Mouse (Mus musculus): ENCODE measurements around the gene Tom1l2.

Tom1l2 gene

DNA sequence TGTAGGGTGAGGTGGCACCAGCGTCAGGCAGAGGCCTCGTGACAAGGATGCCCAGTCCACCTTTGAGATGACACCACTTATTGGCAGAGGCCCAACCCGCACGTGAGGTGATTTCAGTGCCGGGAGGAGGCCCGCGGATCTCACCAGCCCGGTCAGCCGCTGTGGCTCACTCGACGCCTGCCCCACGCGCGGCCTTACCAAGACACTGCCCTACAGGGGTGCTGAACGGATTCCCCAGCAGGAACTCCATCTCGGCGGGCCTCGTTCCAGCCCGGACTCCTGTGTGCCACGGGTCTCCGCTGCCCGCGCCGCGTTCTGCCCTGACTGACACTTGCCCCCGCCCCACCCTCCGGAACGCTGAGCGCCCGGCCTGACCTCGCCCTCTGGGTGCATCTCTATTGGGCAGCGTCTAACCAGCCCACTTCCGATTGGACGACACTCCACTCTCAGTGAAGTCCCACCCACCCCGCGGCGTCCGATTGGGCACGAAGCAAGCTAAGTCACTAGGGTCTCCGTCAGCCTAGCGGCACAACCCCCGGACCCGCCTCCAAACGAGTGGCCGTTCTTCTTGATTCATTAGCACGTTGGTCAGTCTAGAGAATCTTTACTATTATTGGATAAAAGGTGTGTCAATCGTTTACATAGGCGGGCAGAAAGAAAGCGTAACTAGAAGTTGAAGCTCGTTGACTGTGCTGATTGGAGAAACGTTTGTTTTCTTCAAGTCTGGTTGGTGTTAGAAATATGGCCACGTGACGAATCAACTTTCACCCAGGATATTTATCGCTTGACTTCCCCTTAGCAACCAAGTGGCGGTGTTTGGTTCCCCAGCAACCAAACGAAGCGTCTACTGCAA, at the start of gene Tom1l2, which contains the start of gene Drc3:
Gene Tom1l2, minus strand, starts transcription at position 347 of the 853 bp plus-strand sequence.
Gene Drc3, plus strand, starts transcription at position 771 of the 853 bp plus-strand sequence.
- DNase-seq: peak; percentile 97 to 100

DNA sequence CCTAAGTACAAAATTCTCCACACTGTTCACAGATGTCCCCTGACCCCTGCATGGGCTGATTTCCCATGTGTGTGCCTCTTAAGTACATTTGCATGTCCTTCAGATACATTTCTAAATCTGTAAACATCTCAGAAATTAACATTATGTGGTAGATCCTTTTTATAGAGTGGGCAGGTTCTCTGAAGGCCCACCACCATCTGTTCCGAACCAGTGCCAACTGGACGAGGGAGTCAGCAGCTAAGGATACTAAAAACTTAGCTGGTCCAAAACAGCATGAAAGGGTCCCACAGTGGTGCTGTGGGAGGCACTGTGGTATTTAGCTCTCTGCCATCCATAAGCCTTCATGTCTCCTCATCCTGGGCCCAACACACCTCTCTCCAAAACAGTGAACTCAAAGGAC, 44.5 kb upstream of the Tom1l2 start:
- no peak for DNase-seq

DNA sequence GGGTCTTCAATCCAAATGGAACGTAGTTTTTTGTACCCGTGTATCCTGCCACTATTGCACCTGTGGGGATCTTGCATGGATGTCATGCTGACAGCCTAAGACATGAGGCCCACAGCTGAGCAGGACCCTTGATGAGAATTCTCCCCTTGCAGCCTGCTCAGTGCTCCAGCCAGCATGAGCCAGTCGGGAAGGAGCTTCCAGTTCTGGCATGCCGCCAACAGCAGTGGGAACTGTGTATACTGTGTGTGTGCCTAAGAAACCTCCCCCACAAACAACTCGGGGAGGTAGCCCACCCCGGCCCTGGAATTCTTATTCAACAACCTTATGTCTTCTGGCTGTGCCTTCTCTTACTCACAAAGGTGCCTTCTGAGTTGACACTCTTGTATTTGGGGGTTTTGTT, 43.8 kb upstream of the Tom1l2 start:
- peak; percentile 40 to 49 for DNase-seq

DNA sequence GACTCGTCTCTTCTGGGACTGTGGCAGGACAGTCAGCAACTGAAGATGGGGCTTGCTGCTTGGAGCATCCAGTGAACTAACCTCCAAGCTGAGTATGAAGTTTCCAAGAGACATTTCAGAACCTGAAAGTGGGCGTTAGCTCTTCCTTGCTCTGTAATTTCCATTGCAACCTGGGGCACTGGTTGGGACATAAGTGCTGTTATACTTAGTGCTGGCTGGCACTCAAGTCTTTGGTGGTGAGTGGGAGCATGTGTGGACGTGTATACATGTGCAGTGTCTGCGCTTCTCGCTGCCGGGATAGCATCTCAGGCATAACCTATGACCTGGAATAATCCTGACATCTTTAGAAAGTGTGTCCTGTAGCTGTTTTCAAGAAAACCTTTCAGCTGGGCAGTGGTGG, 38.6 kb upstream of the Tom1l2 start:
- DNase-seq: no peak

DNA sequence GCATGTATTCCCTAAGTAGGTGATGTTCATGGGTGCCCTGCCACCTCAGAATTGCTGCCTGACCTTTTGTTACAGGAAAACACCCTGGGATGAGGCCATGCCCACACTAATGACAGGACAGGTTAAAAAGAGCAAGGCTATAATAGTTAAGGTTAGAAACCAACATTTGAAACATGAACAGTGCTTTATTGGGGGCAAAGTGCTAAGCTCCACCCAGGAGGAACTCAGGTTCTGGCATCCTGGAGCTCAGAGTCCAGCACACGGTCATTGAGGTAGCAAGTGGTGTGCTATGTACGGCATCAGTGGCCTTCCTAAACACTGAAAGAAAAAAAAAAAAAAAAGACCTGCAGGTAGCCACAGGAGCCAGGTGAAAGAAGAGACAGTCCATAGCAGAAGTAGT, 35.2 kb upstream of the Tom1l2 start:
- DNase-seq: no peak

DNA sequence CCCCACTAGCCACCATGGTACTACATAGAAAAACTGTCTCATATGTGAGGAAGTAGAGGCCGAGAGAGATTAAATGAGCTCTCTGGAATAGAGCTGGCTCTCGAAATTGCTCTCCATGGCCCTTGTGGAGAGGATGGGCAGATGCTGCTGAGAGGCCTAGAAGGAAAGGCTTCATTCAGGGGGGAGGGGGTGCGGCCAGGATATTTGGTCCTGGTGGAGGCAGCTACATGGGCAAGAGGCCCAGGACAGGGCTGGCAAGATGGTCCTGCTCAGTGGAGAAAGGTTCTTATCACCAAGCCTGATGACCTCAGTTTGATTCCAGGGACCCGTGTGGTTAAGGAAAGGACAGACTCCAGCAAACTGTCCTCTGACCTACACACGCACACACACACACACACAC, 33.2 kb upstream of the Tom1l2 start:
- no peak for DNase-seq

DNA sequence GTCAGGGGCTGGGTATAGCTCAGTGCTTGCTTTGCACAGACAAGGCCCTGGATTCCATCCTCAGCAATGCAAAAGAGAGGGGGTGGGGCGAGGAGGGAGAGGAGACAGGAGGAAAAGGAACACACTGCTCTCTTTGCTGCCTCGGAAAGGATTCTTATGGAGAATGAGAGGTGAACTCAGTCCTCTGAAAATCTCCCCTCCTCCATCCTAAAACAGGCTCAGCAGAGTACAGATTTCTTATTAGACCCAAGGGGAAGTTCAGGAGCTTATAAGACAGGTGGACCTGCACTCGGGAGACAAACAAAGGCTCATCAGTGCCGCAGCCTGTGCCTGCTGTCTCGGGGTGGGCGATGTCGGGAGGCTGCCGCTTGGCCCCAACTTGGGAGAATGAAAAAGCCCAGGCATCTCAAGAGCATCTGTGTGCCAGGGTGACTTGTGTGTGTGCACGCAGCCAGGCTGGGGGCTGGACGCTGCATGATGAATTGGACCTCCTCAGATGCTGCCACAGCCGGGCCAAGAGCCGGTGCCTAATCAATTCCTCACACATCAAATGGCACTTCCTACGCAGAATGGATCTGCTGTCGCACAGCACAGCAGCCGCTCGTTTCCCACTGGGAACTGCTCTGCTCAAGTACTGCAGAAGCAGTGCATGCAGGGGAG, 32.2 kb upstream of the Tom1l2 start:
- DNase-seq: peak; percentile 34 to 39

DNA sequence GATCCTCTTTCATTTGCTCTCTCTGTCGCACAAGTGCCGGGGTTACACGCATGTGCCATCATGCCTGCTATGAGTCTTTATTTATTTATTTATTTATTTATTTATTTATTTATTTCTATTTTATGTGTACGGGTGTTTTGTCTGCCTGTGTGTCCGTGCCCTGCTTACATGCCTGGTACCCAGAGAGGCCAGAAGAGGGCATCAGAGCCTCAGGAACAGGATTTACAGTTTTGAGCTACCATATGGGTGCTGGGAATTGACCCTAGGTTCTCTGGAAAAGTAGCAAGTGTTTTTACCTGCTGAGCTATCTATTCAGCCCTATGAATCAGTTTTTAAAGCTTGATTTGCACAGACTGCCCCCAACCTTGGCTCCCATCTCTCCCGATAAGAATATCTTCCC, 30.8 kb upstream of the Tom1l2 start:
- no peak for DNase-seq

DNA sequence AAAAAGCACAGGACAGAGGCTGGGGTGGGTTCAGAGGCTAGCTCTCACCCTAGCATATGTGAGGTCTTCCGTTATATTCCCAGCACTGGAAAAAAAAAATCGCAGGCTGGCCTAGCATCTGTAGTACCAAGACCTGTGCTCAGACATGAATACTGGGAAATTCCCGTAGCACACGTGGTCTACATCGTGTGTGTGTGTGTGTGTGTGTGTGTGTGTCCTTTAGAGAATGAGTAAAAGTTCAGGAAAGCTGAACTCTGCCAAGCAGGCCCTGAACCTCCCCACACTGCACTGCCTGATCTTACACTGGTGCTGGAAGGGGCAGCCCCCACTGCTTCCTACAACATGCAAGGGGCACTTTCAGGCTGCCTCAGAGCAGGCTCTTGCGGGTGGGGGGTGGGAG, 21.8 kb upstream of the Tom1l2 start:
- DNase-seq: no peak

DNA sequence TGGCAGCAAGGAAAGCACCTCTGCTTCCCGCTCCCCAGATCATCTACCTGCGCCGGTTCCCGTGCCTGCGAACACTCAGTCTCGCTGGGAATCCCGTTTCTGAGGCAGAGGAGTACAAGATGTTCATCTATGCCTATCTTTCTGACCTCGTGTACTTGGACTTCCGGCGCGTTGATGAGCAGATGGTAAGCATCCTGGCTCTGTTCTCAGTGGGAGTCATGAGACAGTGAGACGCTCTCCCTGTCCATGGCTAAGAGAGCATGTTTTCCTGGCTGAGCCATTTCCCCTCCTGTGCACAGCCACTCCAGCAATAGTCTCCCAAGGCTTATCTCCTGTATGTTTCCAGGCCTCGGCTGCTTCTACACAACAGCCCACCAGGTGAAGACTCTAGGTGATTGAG, 17.7 kb upstream of the Tom1l2 start:
- peak; percentile 35 to 52 for DNase-seq

DNA sequence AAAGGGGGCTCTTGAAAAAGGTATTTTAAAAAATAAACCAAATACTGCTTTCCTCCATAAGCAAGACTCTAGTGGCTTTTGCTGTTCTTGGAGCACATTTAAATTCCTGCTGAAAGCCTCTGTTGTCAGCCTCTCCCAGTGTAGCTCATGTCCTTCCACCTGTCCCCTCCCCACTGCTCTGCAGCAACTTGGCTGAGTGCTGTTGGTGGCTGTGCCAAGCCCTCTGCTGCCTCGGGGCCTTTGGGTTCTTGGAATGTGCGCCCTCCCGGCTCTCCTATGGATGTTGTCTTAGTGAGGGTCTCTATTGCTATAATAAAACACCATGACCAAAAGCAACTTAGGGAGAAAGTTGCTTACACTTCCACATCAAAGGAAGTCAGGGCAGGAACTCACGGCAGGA, 16.7 kb upstream of the Tom1l2 start:
- peak; percentile 33 to 59 for DNase-seq

DNA sequence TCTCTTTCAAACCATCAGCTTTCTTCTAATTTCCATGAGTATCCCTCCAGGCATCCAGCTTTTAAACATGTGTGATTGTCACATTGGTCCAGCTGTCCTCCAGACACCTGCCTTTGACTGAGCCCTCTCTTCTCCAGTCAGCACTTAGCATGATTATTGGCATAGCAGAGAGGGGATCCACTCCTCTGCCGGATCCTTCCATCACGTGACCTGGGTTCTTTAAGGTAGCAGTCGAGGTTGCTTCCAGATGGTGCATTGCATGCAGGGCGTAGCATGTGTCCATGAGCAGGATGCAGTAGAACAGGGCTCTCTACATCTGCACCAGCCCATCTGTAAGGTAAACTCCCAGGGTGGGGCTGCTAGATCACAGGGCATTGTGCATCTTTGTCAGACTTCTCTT, 16.2 kb upstream of the Tom1l2 start:
- no peak for DNase-seq

DNA sequence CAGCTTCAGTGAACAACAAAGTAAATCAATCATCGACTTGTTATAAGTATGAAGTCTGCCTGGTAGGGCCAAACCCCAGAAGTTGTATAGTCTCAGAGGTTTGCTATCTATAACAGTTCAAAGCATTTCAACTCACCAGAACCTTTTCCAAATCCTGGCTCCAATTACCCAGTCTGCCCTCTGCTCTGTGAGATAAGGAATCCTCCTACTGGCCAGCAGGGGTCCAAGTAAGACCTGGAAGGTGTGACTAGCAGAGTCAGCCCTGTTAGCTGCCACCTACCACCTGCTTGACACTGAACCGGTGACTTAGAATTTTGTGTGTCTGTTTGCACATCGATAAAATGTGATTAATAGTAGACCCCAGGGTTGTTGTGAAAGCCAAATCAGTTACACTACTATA, 14.6 kb upstream of the Tom1l2 start:
- DNase-seq: no peak

DNA sequence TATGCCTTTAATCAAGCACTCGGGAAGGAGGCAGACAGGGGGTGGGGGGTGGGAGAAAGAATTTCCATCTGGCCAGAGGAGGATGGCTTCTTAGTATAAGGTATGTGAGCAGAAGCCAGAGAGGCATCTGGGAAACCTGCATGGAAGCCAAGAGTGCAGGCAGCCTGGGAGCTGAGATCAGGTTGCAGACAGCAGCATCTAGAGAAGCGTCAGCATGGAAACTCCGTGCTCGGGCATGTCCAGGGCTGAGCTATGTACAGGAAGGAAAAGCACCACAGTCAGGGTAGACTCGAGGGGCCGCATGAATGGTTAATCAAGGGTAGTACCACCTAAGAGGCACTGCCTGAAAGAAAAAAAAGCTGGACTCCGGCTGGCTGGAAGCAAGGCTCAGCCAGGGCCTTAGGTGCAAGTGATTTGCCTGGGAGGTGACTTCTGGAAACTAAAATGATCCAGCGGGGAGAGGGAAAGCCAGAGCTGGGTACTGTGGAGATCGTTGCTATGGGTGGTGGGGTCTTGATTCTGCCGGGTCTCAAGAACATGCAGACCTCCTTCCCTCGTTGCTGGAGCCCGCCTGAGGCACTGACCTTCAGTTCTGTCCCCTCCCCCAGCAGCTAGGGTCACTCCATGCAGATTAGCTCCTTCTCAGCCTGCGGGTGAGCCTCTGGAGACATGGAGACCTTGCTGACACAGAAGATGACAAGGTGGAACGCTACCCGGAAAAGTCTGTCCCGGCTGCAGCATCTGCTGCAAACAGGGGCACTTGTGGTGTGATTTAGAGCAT, 13.7 kb upstream of the Tom1l2 start:
- DNase-seq: no peak

DNA sequence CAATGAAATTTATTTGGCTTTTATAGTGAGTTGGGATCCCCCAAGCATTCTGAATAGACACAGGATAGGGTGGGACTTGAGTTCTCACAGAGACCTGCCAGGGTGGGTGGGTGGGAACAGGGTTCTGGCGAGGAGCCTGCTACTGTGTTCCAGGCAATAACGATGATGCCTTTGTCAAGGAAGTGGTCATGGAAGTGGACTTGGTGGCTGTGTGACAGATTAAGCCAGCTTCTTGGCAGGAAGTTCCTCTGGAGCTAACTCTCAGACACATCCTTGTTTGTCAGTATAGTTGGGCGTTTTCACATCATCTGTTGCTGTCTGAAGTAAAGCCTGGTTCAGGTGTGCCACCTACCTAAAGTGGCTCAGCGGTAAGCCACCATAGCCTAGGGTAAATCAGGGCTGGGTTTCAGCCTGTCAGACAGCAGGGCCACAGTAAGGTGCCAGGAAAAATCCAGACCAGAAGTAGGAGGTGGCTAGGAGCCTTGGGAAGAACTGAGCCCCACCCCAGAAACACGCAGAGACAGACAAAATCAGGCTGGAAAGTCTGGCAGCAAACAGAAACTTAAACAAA, 8.0 kb upstream of the Tom1l2 start:
- no peak for DNase-seq

DNA sequence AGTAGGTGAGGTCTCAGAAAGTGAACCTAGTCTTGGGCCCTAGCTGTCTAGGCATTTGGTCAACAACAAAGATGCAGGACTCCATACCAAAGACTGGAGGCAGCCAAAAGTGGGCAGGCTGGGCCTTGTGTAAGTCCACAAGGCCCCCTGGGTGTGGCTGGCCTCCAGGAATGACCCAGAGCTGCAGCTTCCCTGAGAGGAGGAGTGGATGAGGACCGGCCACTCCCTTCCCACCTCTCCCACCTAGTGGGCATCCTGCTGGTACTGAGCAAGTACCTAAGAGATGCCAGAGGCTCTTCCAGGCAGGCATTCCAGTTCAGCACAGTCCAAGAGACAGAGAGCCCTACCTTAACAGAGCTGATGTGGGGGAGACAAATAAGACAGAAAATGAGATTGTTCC, 7.2 kb upstream of the Tom1l2 start:
- DNase-seq: no peak

DNA sequence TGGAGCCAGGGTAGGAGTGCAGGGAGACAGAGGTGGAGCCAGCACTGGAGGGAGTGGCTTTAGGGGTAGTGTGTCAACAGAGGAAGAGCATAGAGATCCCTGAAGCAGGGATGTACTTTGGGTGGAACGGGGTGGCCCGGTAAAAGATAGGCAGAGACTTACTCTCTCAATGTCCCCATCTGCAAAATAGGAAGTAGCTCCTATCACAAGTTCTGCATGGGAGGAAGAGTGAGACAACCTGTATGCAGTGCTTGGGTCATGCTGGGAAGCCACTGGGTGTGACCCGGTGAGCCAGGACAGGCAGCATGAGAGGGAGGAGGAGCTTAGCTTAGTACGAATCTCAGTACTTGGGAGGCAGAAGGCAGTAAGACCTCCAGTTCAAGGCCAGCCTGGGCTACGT, 6.4 kb upstream of the Tom1l2 start:
- DNase-seq: no peak

DNA sequence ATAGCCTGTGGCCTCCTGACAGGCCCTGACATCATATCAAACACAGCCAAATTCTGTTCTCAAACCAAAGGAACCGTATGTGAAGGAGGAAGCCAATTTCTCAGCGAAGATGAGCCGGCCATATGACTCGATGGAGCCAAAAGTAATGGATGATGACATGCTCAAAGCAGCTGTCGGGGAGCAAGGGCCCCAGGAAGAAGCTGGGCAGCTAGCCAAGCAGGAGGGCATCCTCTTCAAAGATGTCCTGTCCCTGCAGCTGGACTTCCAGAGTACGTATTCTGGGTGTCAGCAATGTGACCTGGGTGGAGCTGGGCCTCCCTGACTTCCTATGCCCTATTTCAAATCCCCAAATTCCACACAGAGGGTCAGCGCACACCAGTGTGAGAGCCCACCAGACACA, 5.8 kb upstream of the Tom1l2 start:
- DNase-seq: no peak

DNA sequence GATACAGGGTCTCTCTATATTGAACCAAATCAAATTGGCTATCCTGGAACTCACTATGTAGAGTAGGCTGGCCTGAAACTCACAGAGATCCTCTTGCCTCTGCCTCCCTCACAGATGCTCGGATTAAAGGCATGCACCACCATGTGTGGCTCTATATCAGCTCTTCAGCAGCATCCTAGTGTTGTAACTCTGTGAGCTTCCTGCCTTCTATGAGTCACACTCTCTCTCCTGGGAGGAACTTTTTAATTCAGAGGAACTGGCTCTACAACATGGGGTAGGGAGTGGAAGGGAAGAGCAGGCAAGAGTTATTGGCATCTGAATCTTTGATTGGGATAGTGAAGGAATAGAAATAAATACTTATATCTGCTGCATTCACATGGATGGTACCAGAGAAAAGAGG, 4.4 kb upstream of the Tom1l2 start:
- no peak for DNase-seq

DNA sequence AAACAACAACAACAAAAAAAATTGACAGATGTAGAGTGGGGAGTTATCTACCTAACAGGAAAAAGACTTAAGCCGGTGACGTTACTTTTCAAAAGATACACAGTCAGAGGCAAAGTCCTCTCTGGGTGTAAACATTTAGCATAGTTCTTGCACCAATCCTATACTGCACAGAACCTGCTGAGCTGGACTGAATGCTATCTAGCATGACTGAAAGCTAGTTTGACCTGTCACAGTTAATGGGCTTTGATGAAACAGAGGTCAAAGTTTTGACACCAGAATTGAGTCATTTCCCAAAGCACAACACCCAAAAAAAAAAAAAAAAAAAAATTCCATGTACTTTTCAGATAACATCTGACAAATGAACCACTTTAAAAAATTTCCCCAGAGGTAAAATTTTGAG, 3.2 kb upstream of the Tom1l2 start:
- DNase-seq: no peak

DNA sequence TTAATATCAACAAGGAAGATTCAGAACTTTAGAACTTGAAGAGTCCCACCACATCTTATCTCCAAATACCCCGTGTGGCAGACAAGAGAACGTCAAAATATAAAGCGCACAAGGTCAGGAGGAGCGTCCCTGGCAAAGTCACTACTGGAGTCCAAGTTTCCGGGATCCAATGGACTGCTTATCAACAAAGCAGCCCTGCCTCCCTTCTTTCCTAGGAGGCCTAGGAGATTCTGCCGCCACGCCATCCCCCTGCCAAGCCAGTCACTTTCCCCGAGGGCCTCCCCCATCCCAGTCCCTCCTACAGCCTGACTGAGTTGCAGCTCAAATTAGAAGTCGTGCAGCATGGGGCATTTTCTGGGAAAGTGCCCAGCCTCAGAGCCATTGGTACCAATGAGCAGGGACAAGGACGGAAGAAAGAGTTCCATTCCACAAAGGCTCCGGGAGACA, 757 bp downstream of the Tom1l2 start:
- peak; percentile 54 to 61 for DNase-seq

DNA sequence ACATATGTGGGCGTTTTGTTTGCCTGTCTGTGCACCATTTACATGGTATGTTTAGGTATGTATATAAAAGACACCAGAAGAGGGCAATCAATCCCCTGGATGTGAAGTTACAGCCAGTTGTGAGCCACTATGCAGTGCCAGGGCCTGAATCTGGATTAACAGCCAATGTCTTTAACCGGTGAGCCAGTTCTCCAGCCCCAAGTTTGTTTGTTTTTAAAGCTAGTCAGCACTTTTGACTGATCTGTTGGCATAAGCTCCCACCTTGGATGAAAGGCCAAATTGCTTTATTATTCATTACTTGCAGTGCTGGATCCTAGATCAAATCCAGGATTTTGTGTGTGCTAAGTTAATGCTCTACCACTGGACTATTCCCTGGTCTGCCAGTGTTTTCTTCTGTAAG, 1.3 kb downstream of the Tom1l2 start:
- no peak for DNase-seq

DNA sequence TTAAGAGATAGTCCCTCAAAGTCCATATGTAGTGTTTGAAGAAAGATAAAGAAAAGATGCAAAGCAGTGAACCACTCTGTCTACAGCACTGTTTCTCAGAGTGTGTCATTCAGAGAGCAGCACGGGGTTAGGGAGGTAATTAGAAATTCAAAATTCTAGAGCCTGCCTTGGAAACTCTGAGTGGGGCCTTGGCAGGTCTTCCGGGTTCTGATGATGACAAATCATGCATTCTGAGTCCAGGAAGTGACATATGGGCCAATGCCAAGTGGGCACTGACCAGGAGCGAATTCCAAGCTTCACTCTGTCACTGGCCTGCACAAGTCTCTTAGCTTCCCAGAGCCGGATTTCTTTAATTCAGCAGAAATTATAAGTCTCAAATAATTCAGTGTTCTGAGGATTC, 6.2 kb downstream of the Tom1l2 start:
- peak; percentile 79 to 84 for DNase-seq
